Mouse (Mus musculus): ENCODE measurements around the gene Rnf185. TPM values are rescaled to one million over a fixed set of nuclear protein-coding genes. Genes with fewer than 3 reads are reported as not detected.

The Rnf185 gene
- total RNA-seq, 2 experiments from 2014 or later, result 28.3 to 30.5 TPM

GRCm38 (mm10) chr11:3396091-3396490, 56.1 kb downstream of the Rnf185 start:
- no peak for DNase-seq

- DNase-seq, result no peak
These were observed 57.6 kb downstream of the Rnf185 start for GRCm38 (mm10) chr11:3394520-3394919.

GRCm38 (mm10) chr11:3392526-3392925, 59.6 kb downstream of the Rnf185 start:
- no peak for DNase-seq

GRCm38 (mm10) chr11:3390789-3391188, 61.4 kb downstream of the Rnf185 start:
- no peak for DNase-seq

- DNase-seq, result no peak
These were observed 62.2 kb downstream of the Rnf185 start for GRCm38 (mm10) chr11:3389996-3390395.

GRCm38 (mm10) chr11:3387482-3388196, 64.5 kb downstream of the Rnf185 start:
- DNase-seq, result no peak

- peak; percentile 93 for DNase-seq
These were observed 65.2 kb downstream of the Rnf185 start for GRCm38 (mm10) chr11:3386941-3387368.

GRCm38 (mm10) chr11:3382602-3383594, 69.3 kb downstream of the Rnf185 start:
- no peak for DNase-seq

GRCm38 (mm10) chr11:3381148-3381814, 70.9 kb downstream of the Rnf185 start:
- DNase-seq, result no peak

- DNase-seq, result no peak
These were observed 72.7 kb downstream of the Rnf185 start for GRCm38 (mm10) chr11:3379427-3379826.

- DNase-seq, result no peak
These were observed 77.4 kb downstream of the Rnf185 start for GRCm38 (mm10) chr11:3374741-3375140.

- no peak for DNase-seq
These were observed 77.9 kb downstream of the Rnf185 start for GRCm38 (mm10) chr11:3374293-3374645.

GRCm38 (mm10) chr11:3373591-3374292, 78.4 kb downstream of the Rnf185 start:
- DNase-seq, result peak; percentile 27

GRCm38 (mm10) chr11:3371599-3372295, 80.4 kb downstream of the Rnf185 start:
- no peak for DNase-seq

- DNase-seq, result peak; percentile 89
These were observed 81.1 kb downstream of the Rnf185 start for GRCm38 (mm10) chr11:3370928-3371598.

- no peak for DNase-seq
These were observed 82.0 kb downstream of the Rnf185 start for GRCm38 (mm10) chr11:3370162-3370561.

GRCm38 (mm10) chr11:3369449-3369848, 82.7 kb downstream of the Rnf185 start:
- no peak for DNase-seq

GRCm38 (mm10) chr11:3368983-3369382, 83.2 kb downstream of the Rnf185 start:
- DNase-seq, result no peak

GRCm38 (mm10) chr11:3366411-3366810, 85.8 kb downstream of the Rnf185 start:
- no peak for DNase-seq
